Mouse (Mus musculus): Measurements from ENCODE around the gene Slc25a17. TPM values are rescaled to one million over a fixed set of nuclear protein-coding genes. Genes with fewer than 3 reads are reported as not detected.

Slc25a17 gene
- polyA plus RNA-seq, 1 experiment from 2014 or later, result 61.8 TPM

DNA sequence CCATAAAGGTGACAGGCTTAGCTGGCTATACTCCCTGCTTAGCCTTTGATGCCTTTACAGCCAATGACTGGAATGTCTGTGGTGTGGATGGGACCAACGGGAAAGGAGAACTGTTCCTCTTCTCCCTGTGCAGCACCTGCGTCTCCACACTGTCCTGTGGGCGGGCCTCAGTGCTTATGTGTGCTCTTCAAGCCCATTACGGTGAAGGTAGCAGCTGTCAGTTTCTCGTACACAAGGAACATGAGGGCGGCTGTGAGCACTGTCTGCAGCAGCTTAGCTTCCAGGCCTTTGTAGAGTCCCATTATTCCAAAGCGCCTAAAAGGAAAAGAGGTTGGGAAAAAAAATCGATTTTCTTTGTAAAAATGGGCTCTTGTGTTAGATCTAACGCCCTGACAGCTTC is 41.1 kb downstream of the Slc25a17 start:
- Histone ChIP-seq H3K4me3 (ENCODE audit: low read length) (no peak overlapping the region), H3K4me2 (ENCODE audit: low read depth, low read length) (no peak overlapping the region), H3K4me1 (ENCODE audit: control insufficient read depth, insufficient read depth, low read length) (no peaks in the 10 kb centered on the region), H3K36me3 (ENCODE audit: control insufficient read depth, insufficient read depth) (peaks cover 52% of the 10 kb centered on the region), H3K27ac (ENCODE audit: low read length) (no peak overlapping the region), H3K9me3 (replicated peaks; ENCODE audit: control insufficient read depth, low read length) (no peaks in the 10 kb centered on the region; the same call in 1 of the 2 replicates), H3K27me3 (ENCODE audit: control insufficient read depth, insufficient read depth, low read length) (no peaks in the 10 kb centered on the region), H3K9ac (ENCODE audit: low read length) (no peak overlapping the region)
- ATAC-seq (replicated peaks; ENCODE audit: extremely low read depth, insufficient read depth, low FRiP score), result no peak
- 92% methylated on average over 9 of the region's 9 CpGs for WGBS

DNA sequence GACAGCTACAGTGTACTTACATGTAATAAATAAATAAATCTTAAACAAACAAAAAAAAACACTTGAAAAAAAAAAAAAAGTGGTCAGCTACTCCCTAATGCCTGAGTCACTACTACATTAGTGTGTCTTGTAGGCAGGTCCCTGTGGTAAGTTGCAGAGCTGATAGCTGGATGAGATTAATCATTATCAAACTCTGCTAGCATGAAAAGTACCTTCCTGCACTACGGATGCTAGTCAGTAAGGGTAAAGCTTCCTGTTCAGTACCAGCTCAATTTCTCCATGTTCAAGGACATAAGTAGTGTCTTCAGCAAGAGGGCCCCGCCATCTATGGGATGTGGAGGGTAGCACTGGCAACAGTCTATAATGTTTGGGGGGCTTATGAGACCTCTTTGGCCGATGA is 46.7 kb downstream of the Slc25a17 start:
- no peaks in the 10 kb centered on the region for H3K27me3 ChIP-seq (ENCODE audit: control insufficient read depth, insufficient read depth, low read length)
- no peak overlapping the region for H3K4me2 ChIP-seq (ENCODE audit: low read depth, low read length)
- H3K9ac ChIP-seq (ENCODE audit: low read length), result no peak overlapping the region
- H3K4me1 ChIP-seq (ENCODE audit: control insufficient read depth, insufficient read depth, low read length), result no peaks in the 10 kb centered on the region
- H3K36me3 ChIP-seq (ENCODE audit: control insufficient read depth, insufficient read depth), result peaks cover 15% of the 10 kb centered on the region
- WGBS, result 86% methylated on average over 3 of the region's 3 CpGs
- H3K27ac ChIP-seq (ENCODE audit: low read length), result no peak overlapping the region
- ATAC-seq (replicated peaks; ENCODE audit: extremely low read depth, insufficient read depth, low FRiP score), result no peak
- H3K9me3 ChIP-seq (replicated peaks; ENCODE audit: control insufficient read depth, low read length), result no peaks in the 10 kb centered on the region; the same call in 1 of the 2 replicates
- no peak overlapping the region for H3K4me3 ChIP-seq (ENCODE audit: low read length)

DNA sequence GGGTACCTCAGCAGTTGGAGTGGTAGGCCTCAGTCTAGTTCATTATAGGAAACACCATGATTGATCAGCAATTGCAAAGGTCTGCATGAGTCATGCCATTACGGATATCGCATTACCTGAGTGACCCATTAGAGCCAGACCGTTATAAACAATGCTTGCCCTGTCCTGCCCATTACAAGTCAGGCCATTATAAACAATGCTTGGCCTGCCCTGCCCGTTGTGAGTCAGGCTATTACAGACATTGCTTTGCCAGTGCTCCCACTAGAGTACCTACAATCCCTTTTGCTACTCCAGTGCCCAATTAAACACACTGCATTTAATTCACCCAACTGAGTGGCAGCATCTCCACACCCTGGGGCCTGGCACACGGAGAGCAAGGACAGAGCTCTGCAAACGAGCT is 49.6 kb downstream of the Slc25a17 start:
- Histone ChIP-seq H3K27me3 (ENCODE audit: control insufficient read depth, insufficient read depth, low read length) (no peaks in the 10 kb centered on the region), H3K4me3 (ENCODE audit: low read length) (no peak overlapping the region), H3K36me3 (ENCODE audit: control insufficient read depth, insufficient read depth) (0 out of 2 replicates have a peak, but pooled peaks cover under 1% of the 10 kb centered on the region), H3K27ac (ENCODE audit: low read length) (no peak overlapping the region), H3K9me3 (replicated peaks; ENCODE audit: control insufficient read depth, low read length) (no peaks in the 10 kb centered on the region), H3K4me2 (ENCODE audit: low read depth, low read length) (no peak overlapping the region), H3K4me1 (ENCODE audit: control insufficient read depth, insufficient read depth, low read length) (no peaks in the 10 kb centered on the region), H3K9ac (ENCODE audit: low read length) (no peak overlapping the region)
- WGBS, result 75% methylated on average over 6 of the region's 6 CpGs
- no peak for ATAC-seq (replicated peaks; ENCODE audit: extremely low read depth, insufficient read depth, low FRiP score)

DNA sequence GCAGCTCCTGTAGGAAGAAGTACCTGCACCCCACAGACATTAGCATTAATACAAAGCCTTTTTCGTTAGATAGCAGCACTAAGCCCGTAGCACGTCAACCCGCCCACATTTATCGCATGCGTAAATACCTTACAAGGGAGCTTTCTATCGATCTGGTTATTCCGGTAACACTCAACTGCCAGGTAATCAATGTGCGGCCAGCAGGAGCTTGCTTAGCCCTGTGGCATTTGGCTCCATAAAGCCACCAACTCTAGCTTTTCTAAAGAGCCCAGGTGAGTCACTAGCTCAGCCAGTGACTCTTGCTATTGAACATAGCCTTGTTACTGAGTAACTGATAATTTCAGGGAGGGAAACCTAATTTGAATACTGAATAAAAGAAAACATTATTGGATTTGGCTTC is 50.3 kb downstream of the Slc25a17 start:
- Histone ChIP-seq H3K4me2 (ENCODE audit: low read depth, low read length) (no peak overlapping the region), H3K9ac (ENCODE audit: low read length) (no peak overlapping the region), H3K27ac (ENCODE audit: low read length) (no peak overlapping the region), H3K27me3 (ENCODE audit: control insufficient read depth, insufficient read depth, low read length) (no peaks in the 10 kb centered on the region), H3K4me1 (ENCODE audit: control insufficient read depth, insufficient read depth, low read length) (no peaks in the 10 kb centered on the region), H3K36me3 (ENCODE audit: control insufficient read depth, insufficient read depth) (no peaks in the 10 kb centered on the region), H3K4me3 (ENCODE audit: low read length) (no peak overlapping the region), H3K9me3 (replicated peaks; ENCODE audit: control insufficient read depth, low read length) (no peaks in the 10 kb centered on the region)
- 92% methylated on average over 9 of the region's 9 CpGs for WGBS
- ATAC-seq (replicated peaks; ENCODE audit: extremely low read depth, insufficient read depth, low FRiP score), result no peak

DNA sequence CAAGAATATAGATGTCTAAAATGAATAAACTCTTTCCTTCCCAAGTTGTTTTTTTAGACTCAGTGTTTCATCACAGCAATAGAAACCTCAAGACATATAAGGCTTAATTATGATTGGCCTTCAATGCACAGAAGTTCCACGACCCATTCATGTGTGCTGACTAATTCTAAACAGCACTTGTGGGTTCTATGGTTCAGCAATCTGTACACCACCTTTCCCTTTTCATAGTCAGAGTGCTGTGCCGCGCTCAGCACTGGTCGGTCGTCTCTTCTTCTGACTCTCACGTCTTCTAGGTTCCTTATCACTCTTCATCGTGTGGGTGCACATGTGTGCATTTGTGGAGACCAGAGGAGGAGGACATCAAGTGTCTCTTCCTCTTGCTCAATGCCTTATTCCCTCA is 52.6 kb downstream of the Slc25a17 start:
- Histone ChIP-seq H3K9me3 (replicated peaks; ENCODE audit: control insufficient read depth, low read length) (no peaks in the 10 kb centered on the region), H3K4me2 (ENCODE audit: low read depth, low read length) (no peak overlapping the region), H3K9ac (ENCODE audit: low read length) (no peak overlapping the region), H3K4me1 (ENCODE audit: control insufficient read depth, insufficient read depth, low read length) (no peaks in the 10 kb centered on the region), H3K36me3 (ENCODE audit: control insufficient read depth, insufficient read depth) (no peaks in the 10 kb centered on the region), H3K4me3 (ENCODE audit: low read length) (no peak overlapping the region), H3K27me3 (ENCODE audit: control insufficient read depth, insufficient read depth, low read length) (no peaks in the 10 kb centered on the region), H3K27ac (ENCODE audit: low read length) (no peak overlapping the region)
- no peak for ATAC-seq (replicated peaks; ENCODE audit: extremely low read depth, insufficient read depth, low FRiP score)
- WGBS, result 86% methylated on average over 7 of the region's 7 CpGs

DNA sequence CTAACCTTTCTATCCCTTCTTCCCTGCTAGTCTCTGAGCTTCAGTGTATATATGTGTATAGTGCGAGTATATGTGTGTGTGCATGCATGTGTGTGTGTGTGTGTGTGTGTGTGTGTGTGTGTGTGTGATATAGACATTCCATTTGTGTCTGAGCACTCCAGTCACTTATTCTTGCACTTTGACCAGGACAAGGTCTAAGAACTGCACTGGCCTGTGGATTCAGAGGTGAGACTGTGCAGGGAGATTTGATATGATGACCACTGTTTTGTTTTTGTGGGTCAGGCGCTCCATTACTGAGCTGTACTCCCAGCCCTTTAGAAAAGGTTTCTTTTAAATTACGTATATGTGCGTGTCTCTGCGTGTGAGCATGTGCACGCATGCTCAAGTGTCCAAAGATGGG is 54.1 kb downstream of the Slc25a17 start:
- H3K9ac ChIP-seq (ENCODE audit: low read length), result no peak overlapping the region
- H3K9me3 ChIP-seq (replicated peaks; ENCODE audit: control insufficient read depth, low read length), result no peaks in the 10 kb centered on the region
- no peak overlapping the region for H3K4me3 ChIP-seq (ENCODE audit: low read length)
- no peaks in the 10 kb centered on the region for H3K27me3 ChIP-seq (ENCODE audit: control insufficient read depth, insufficient read depth, low read length)
- 90% methylated on average over 6 of the region's 6 CpGs for WGBS
- no peaks in the 10 kb centered on the region for H3K36me3 ChIP-seq (ENCODE audit: control insufficient read depth, insufficient read depth)
- ATAC-seq (replicated peaks; ENCODE audit: extremely low read depth, insufficient read depth, low FRiP score), result no peak
- H3K4me1 ChIP-seq (ENCODE audit: control insufficient read depth, insufficient read depth, low read length), result no peaks in the 10 kb centered on the region
- H3K27ac ChIP-seq (ENCODE audit: low read length), result no peak overlapping the region
- no peak overlapping the region for H3K4me2 ChIP-seq (ENCODE audit: low read depth, low read length)

DNA sequence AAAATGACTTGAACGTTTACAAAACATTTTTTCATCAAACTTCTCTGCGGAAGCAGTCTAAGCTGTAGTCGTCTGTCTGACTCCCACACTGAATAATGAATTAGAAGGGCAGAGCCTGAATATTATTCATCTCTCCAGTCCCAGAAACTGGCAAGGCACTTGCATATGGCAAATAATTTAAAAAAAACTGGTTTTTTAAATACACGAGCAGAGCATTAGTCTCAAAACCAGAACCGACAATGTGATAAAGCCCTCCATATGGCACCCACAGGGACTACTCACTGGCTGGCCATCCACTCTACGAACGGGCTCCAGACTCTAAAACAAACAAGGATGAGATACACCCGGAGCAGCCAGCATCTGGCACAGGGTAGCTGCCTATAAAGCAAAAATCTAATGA is 55.6 kb downstream of the Slc25a17 start:
- H3K36me3 ChIP-seq (ENCODE audit: control insufficient read depth, insufficient read depth), result no peaks in the 10 kb centered on the region
- 62% methylated on average over 8 of the region's 8 CpGs for WGBS
- H3K4me1 ChIP-seq (ENCODE audit: control insufficient read depth, insufficient read depth, low read length), result no peaks in the 10 kb centered on the region
- no peak overlapping the region for H3K4me3 ChIP-seq (ENCODE audit: low read length)
- no peak overlapping the region for H3K27ac ChIP-seq (ENCODE audit: low read length)
- no peak overlapping the region for H3K4me2 ChIP-seq (ENCODE audit: low read depth, low read length)
- ATAC-seq (replicated peaks; ENCODE audit: extremely low read depth, insufficient read depth, low FRiP score), result no peak
- H3K9me3 ChIP-seq (replicated peaks; ENCODE audit: control insufficient read depth, low read length), result no peaks in the 10 kb centered on the region
- H3K9ac ChIP-seq (ENCODE audit: low read length), result no peak overlapping the region
- no peaks in the 10 kb centered on the region for H3K27me3 ChIP-seq (ENCODE audit: control insufficient read depth, insufficient read depth, low read length)

DNA sequence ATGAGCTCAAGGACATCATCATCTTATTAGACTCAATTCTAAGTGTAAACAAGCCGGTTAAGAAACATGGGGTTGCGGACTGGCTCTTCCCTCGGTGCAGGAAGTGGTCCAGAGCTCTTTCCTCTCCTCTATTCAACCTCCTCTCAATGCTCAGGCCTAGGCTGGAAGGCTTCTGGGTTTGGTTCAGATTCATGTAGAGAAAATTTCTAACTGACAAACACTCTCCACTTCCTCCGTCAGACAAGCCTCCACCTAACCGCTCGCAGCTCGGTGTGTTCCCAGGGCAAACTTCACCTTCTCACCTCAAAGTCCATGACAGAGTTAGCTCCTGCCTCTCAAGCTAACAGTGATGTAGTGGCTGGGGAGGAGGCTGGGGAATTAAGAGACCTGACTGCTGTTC is 56.6 kb downstream of the Slc25a17 start:
- ATAC-seq (replicated peaks; ENCODE audit: extremely low read depth, insufficient read depth, low FRiP score), result no peak
- no peaks in the 10 kb centered on the region for H3K4me1 ChIP-seq (ENCODE audit: control insufficient read depth, insufficient read depth, low read length)
- H3K27ac ChIP-seq (ENCODE audit: low read length), result no peak overlapping the region
- WGBS, result 85% methylated on average over 7 of the region's 7 CpGs
- no peak overlapping the region for H3K9ac ChIP-seq (ENCODE audit: low read length)
- H3K4me2 ChIP-seq (ENCODE audit: low read depth, low read length), result no peak overlapping the region
- no peaks in the 10 kb centered on the region for H3K36me3 ChIP-seq (ENCODE audit: control insufficient read depth, insufficient read depth)
- H3K9me3 ChIP-seq (replicated peaks; ENCODE audit: control insufficient read depth, low read length), result no peaks in the 10 kb centered on the region
- no peaks in the 10 kb centered on the region for H3K27me3 ChIP-seq (ENCODE audit: control insufficient read depth, insufficient read depth, low read length)
- H3K4me3 ChIP-seq (ENCODE audit: low read length), result no peak overlapping the region

DNA sequence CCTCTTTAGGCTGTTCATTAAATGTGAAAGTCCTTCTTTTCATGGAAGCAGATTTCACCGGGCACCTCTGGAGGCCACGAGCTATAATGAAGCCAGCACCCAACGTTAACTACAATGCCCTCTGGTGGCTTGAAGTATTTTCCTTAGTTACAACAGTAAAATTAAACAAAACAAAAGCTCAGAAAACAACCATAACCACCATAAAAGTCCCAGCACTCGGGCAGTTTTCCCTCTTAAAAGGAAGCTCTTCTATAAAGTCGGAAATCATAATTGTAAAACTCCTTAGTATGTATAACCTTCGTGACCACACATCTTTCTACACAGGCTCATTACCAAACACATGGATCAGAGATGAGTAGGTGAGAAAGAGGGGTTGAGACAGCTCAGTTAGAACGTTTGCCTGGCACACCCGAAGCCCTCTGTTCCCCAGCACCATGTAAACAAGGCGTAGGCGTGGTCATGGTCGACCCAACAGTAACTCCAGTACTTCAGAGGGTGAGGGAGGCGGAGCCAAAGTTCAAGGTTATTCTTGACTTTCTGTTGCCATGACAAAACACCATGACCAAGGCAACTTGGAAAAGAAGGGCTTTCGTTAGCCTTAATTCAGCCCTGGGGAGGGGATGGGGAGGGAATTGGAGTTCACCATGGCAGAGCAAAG is 58.3 kb downstream of the Slc25a17 start:
- Histone ChIP-seq H3K27ac (ENCODE audit: low read length) (no peak overlapping the region), H3K4me2 (ENCODE audit: low read depth, low read length) (no peak overlapping the region), H3K4me1 (ENCODE audit: control insufficient read depth, insufficient read depth, low read length) (no peaks in the 10 kb centered on the region), H3K36me3 (ENCODE audit: control insufficient read depth, insufficient read depth) (no peaks in the 10 kb centered on the region), H3K9me3 (replicated peaks; ENCODE audit: control insufficient read depth, low read length) (no peaks in the 10 kb centered on the region), H3K9ac (ENCODE audit: low read length) (no peak overlapping the region), H3K4me3 (ENCODE audit: low read length) (no peak overlapping the region), H3K27me3 (ENCODE audit: control insufficient read depth, insufficient read depth, low read length) (no peaks in the 10 kb centered on the region)
- 55% methylated on average over 13 of the region's 13 CpGs for WGBS
- ATAC-seq (replicated peaks; ENCODE audit: extremely low read depth, insufficient read depth, low FRiP score), result no peak
